Mouse (Mus musculus) hindbrain, embryonic 16.5 days (tissue): ENCODE data around the gene Spsb3. TPM values are rescaled to one million over a fixed set of nuclear protein-coding genes. Genes with fewer than 3 reads are reported as not detected.

Experiments
- ATAC-seq: fragments of 200-750 bp; cut with Nextera tagmentation; 2 replicates; pipeline ENCODE4 v1.8.0; 2017; ENCODE audit warnings: moderate TSS enrichment, moderate library complexity
- H3K27ac ChIP-seq: fragments of 300-500 bp; sonication (generic); 2 replicates; pipeline ENCODE4 v1.5.1; 2014; ENCODE audit warnings: low read depth, mild to moderate bottlenecking, control low read depth, low read length, moderate library complexity
- H3K27me3 ChIP-seq: fragments of 300-500 bp; sonication (generic); replicated peaks from 2 replicates; pipeline ENCODE4 v1.6.1; 2014; ENCODE audit warnings: low read length; ENCODE audit not compliant: control insufficient read depth, insufficient read depth
- H3K36me3 ChIP-seq: fragments of 300-500 bp; sonication (generic); 2 replicates; pipeline ENCODE4 v1.6.1; 2014; ENCODE audit warnings: mild to moderate bottlenecking, low read length, moderate library complexity, mixed read lengths; ENCODE audit not compliant: control insufficient read depth, insufficient read depth
- H3K4me1 ChIP-seq: fragments of 300-500 bp; sonication (generic); 2 replicates; pipeline ENCODE4 v1.6.1; 2014; ENCODE audit warnings: low read depth, low read length; ENCODE audit not compliant: control insufficient read depth, insufficient read depth
- H3K4me2 ChIP-seq: fragments of 300-500 bp; sonication (generic); 2 replicates; pipeline ENCODE4 v1.6.1; 2014; ENCODE audit warnings: mild to moderate bottlenecking, low read length, control low read depth, moderate library complexity
- H3K4me3 ChIP-seq: fragments of 300-500 bp; sonication (generic); 2 replicates; pipeline ENCODE4 v1.5.1; 2014; ENCODE audit warnings: mild to moderate bottlenecking, low read length, control low read depth, moderate library complexity
- H3K9ac ChIP-seq: fragments of 300-500 bp; sonication (generic); 2 replicates; pipeline ENCODE4 v1.6.1; 2014; ENCODE audit warnings: low read depth, mild to moderate bottlenecking, control low read depth, low read length, moderate library complexity
- H3K9me3 ChIP-seq: fragments of 300-500 bp; sonication (generic); 2 replicates; pipeline ENCODE4 v1.6.1; 2014; ENCODE audit warnings: mild to moderate bottlenecking, low read length, moderate library complexity; ENCODE audit not compliant: control insufficient read depth
- WGBS: fragments of 180-500 bp; shearing (Covaris S2); extraction: QIAGEN DNeasy Blood & Tissue Kit; methylation state at CpG from one replicate; pipeline ENCODE4 v1.1.7; 2014; 5-methylcytosine and 5-hydroxymethylcytosine counted together
- polyA plus RNA-seq: library from polyadenylated mRNA; unstranded; fragments of >200 nt; fragmentation: Nextera tagmentation; extraction: Ambion mirVana; gene quantifications from 2 replicates; pipeline ENCODE4 v1.2.1, GENCODE M21; 2015

Spsb3 gene
- polyA plus RNA-seq, 1 experiment from 2014 or later: 90.4 TPM

- under 1% methylated on average over 58 of the region's 58 CpGs for WGBS
- Histone ChIP-seq H3K9ac (peak within 1 kb of the TSS; percentile 84), H3K4me1 (peaks cover 15% of the 10 kb centered on the region), H3K9me3 (no peaks in the 10 kb centered on the region), H3K27ac (peak within 1 kb of the TSS; percentile 98), H3K4me3 (peak within 1 kb of the TSS; percentile 95), H3K36me3 (peaks cover 6% of the 10 kb centered on the region), H3K4me2 (peak within 1 kb of the TSS; percentile 72), H3K27me3 (no peaks in the 10 kb centered on the region)
- peak; percentile 99 for ATAC-seq
Measured at GRCm38 (mm10) chr17:24850065-24850772, 36.2 kb upstream of the Spsb3 start, which contains the start of gene Fahd1. Gene Fahd1 (minus strand): TSS chr17:24850364.

- Histone ChIP-seq H3K4me3 (peak overlapping the region; percentile 95), H3K9me3 (no peaks in the 10 kb centered on the region), H3K4me1 (peaks cover 15% of the 10 kb centered on the region), H3K4me2 (peak overlapping the region; percentile 72), H3K36me3 (peaks cover 6% of the 10 kb centered on the region), H3K9ac (peak overlapping the region; percentile 76), H3K27me3 (no peaks in the 10 kb centered on the region), H3K27ac (peak overlapping the region; percentile 81)
- under 1% methylated on average over 20 of the region's 20 CpGs for WGBS
- no peak for ATAC-seq
Measured at GRCm38 (mm10) chr17:24850773-24851127, 35.7 kb upstream of the Spsb3 start.

GRCm38 (mm10) chr17:24851381-24852125, 34.9 kb upstream of the Spsb3 start:
- Histone ChIP-seq H3K4me1 (peaks cover 15% of the 10 kb centered on the region), H3K4me2 (peak overlapping the region; percentile 72), H3K9ac (no peak overlapping the region), H3K4me3 (peak overlapping the region; percentile 95), H3K27me3 (no peaks in the 10 kb centered on the region), H3K9me3 (no peaks in the 10 kb centered on the region), H3K36me3 (peaks cover 6% of the 10 kb centered on the region), H3K27ac (no peak overlapping the region)
- ATAC-seq: no peak
- WGBS: 86% methylated on average over 10 of the region's 10 CpGs

GRCm38 (mm10) chr17:24855838-24856464, 30.5 kb upstream of the Spsb3 start:
- no peak overlapping the region for H3K27ac ChIP-seq
- 73% methylated on average over 3 of the region's 3 CpGs for WGBS
- no peak overlapping the region for H3K4me3 ChIP-seq
- no peak overlapping the region for H3K4me2 ChIP-seq
- peaks cover 14% of the 10 kb centered on the region for H3K36me3 ChIP-seq
- H3K9ac ChIP-seq: no peak overlapping the region
- no peaks in the 10 kb centered on the region for H3K9me3 ChIP-seq
- peaks cover 7% of the 10 kb centered on the region for H3K4me1 ChIP-seq
- H3K27me3 ChIP-seq: no peaks in the 10 kb centered on the region
- no peak for ATAC-seq

- ATAC-seq: no peak
- H3K27me3 ChIP-seq: no peaks in the 10 kb centered on the region
- H3K4me2 ChIP-seq: no peak overlapping the region
- peaks cover 19% of the 10 kb centered on the region for H3K36me3 ChIP-seq
- no peak overlapping the region for H3K27ac ChIP-seq
- 91% methylated on average over 13 of the region's 13 CpGs for WGBS
- H3K4me1 ChIP-seq: peaks cover under 1% of the 10 kb centered on the region; the same call in 1 of the 2 replicates
- H3K9ac ChIP-seq: no peak overlapping the region
- H3K4me3 ChIP-seq: no peak overlapping the region
- no peaks in the 10 kb centered on the region for H3K9me3 ChIP-seq
Measured at GRCm38 (mm10) chr17:24856589-24856988, 29.9 kb upstream of the Spsb3 start.

- Histone ChIP-seq H3K36me3 (peaks cover 22% of the 10 kb centered on the region), H3K27me3 (no peaks in the 10 kb centered on the region), H3K27ac (no peak overlapping the region), H3K9ac (no peak overlapping the region), H3K4me1 (no peaks in the 10 kb centered on the region), H3K9me3 (no peaks in the 10 kb centered on the region), H3K4me2 (no peak overlapping the region), H3K4me3 (no peak overlapping the region)
- ATAC-seq: no peak
- WGBS: 87% methylated on average over 8 of the region's 8 CpGs
Measured at GRCm38 (mm10) chr17:24857831-24858470, 28.5 kb upstream of the Spsb3 start.

GRCm38 (mm10) chr17:24858967-24859366, 27.5 kb upstream of the Spsb3 start:
- WGBS: 81% methylated on average over 6 of the region's 6 CpGs
- Histone ChIP-seq H3K4me2 (no peak overlapping the region), H3K27ac (no peak overlapping the region), H3K9ac (no peak overlapping the region), H3K4me1 (no peaks in the 10 kb centered on the region), H3K4me3 (no peak overlapping the region), H3K27me3 (no peaks in the 10 kb centered on the region), H3K9me3 (no peaks in the 10 kb centered on the region), H3K36me3 (peaks cover 23% of the 10 kb centered on the region)
- no peak for ATAC-seq

GRCm38 (mm10) chr17:24860076-24860475, 26.4 kb upstream of the Spsb3 start:
- WGBS: 94% methylated on average over 8 of the region's 8 CpGs
- H3K36me3 ChIP-seq: peaks cover 25% of the 10 kb centered on the region

GRCm38 (mm10) chr17:24861785-24862184, 24.7 kb upstream of the Spsb3 start:
- WGBS: 95% methylated on average over 3 of the region's 3 CpGs
- peaks cover 25% of the 10 kb centered on the region for H3K36me3 ChIP-seq
- no peak overlapping the region for H3K4me2 ChIP-seq

More at GRCm38 (mm10) chr17:24860076-24860475, 26.4 kb upstream of the Spsb3 start:
- Histone ChIP-seq H3K27ac (no peak overlapping the region), H3K27me3 (no peaks in the 10 kb centered on the region), H3K4me2 (no peak overlapping the region), H3K4me1 (no peaks in the 10 kb centered on the region), H3K4me3 (no peak overlapping the region), H3K9ac (no peak overlapping the region), H3K9me3 (no peaks in the 10 kb centered on the region)
- ATAC-seq: no peak

More at GRCm38 (mm10) chr17:24861785-24862184, 24.7 kb upstream of the Spsb3 start:
- Histone ChIP-seq H3K27me3 (no peaks in the 10 kb centered on the region), H3K4me1 (no peaks in the 10 kb centered on the region), H3K9ac (no peak overlapping the region), H3K4me3 (no peak overlapping the region), H3K27ac (no peak overlapping the region), H3K9me3 (no peaks in the 10 kb centered on the region)
- ATAC-seq: no peak
